Mouse (Mus musculus): ENCODE measurements at regions not wholly inside any gene's neighbourhood (a gene's known extent, or its start where the extent isn't known, plus 50 kb on each side); places are given as distances from the start of the nearest gene placed in this dataset.

GRCm38 (mm10) chr8:103405787-103406186 lies 620.3 kb upstream of the Cdh11 start:
- TF ChIP-seq POLR2A (IDR thresholded peaks at IDR 0.05; ENCODE audit: insufficient read length, low read depth) (no peak), POLR2AphosphoS2 (IDR thresholded peaks at IDR 0.05; ENCODE audit: insufficient read length, low read depth) (no peak), MAX (IDR thresholded peaks at IDR 0.05; ENCODE audit: low read depth) (no peak), TCF12 (IDR thresholded peaks at IDR 0.05; ENCODE audit: insufficient read depth, poor library complexity, severe bottlenecking) (no peak), E2F4 (IDR thresholded peaks at IDR 0.05; ENCODE audit: insufficient read depth) (no peak)

Measured in myocyte (in vitro differentiated cells).